22 mouse cellular contexts compared by ENCODE assay signal in the genomic region with DNA sequence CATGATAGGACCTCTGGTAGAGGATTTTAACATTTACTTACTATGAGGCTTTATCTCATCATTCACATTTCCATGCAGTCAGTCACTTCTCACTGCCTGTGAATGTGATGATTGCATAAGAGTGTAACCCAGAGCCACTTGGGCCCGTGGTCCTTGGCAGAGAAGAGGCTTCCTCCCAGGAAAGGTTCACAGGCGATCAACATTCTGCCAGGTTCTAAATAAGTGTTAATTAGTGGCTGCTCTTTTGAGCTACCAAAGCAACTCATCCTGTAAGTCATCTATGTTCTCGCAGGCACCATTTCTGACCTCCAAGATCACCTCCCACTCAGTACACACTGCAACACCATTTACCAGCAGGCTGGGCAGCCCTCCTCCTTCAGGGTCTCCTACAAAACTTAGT.
A peak's percentile ranks its signal among the peaks of the same experiment; 100 is the strongest.
DNase-seq lines count a peak whose midpoint lies in the region; TF ChIP-seq lines count a peak whose summit lies in the region.
"Had no signal": no experiment of that assay in that cellular context is flagged by ENCODE, and none has a peak within 500 bp of the region (broad histone marks: within the 10 kb centered on the region; RNA-seq: fewer than 3 reads in every experiment).

No protein-coding gene starts in this region.

- H3K27ac ChIP-seq in cerebellum, adult 2 months (ENCODE audit: insufficient read depth, low read length) = peak overlapping the region; percentile 28; the same call in 1 of the 2 replicates
- H3K27ac ChIP-seq: embryonic facial prominence, embryonic 12.5 days; forebrain, embryonic 12.5 days; heart, adult 2 months; heart, embryonic 15.5 days; hindbrain, embryonic 14.5 days; kidney, postnatal 0 days; limb, embryonic 13.5 days; liver, embryonic 12.5 days; stomach, postnatal 0 days had no signal

- no peak overlapping the region for H3K4me3 ChIP-seq in cerebellum, adult 2 months (replicated peaks; ENCODE audit: insufficient read depth, low read depth, low read length)
- H3K4me3 ChIP-seq in lung, adult 2 months (replicated peaks; ENCODE audit: extremely low read depth, low read depth, low read length) = no peak overlapping the region
- H3K4me3 ChIP-seq: embryonic facial prominence, embryonic 12.5 days; forebrain, embryonic 12.5 days; heart, adult 2 months; heart, embryonic 15.5 days; limb, embryonic 13.5 days; liver, embryonic 12.5 days had no signal

- no peaks in the 10 kb centered on the region for H3K27me3 ChIP-seq in cerebellum, adult 2 months (ENCODE audit: control insufficient read depth, insufficient read depth, low read length)
- H3K27me3 ChIP-seq: embryonic facial prominence, embryonic 12.5 days; forebrain, embryonic 12.5 days; heart, embryonic 15.5 days; limb, embryonic 13.5 days; liver, embryonic 12.5 days had no signal

- peaks cover 32% of the 10 kb centered on the region for H3K4me1 ChIP-seq in cerebellum, adult 2 months (ENCODE audit: control insufficient read depth, insufficient read depth, low read length)
- H3K4me1 ChIP-seq in lung, adult 2 months (ENCODE audit: control insufficient read depth, insufficient read depth, low read length) = no peaks in the 10 kb centered on the region
- H3K4me1 ChIP-seq: embryonic facial prominence, embryonic 12.5 days; limb, embryonic 13.5 days; liver, embryonic 12.5 days had no signal

- WGBS in cerebellum, adult 2 months = 5% methylated on average over 3 of the region's 3 CpGs
- WGBS in lung, adult 2 months = 45% methylated on average over 3 of the region's 3 CpGs

- TF ChIP-seq POLR2A in cerebellum, adult 2 months (IDR thresholded peaks at IDR 0.05; ENCODE audit: borderline replicate concordance, insufficient read depth, low read length) = no peak
- no peak for TF ChIP-seq POLR2A in lung, adult 2 months (IDR thresholded peaks at IDR 0.05; ENCODE audit: borderline replicate concordance, extremely low read depth, low read depth, low read length)

- peak; percentile 38 for DNase-seq in gastrocnemius, adult 18-20 months (ENCODE audit: low spot score)
- DNase-seq in gastrocnemius, postnatal 4 days (ENCODE audit: low spot score in 2 of 2) = no peak
- DNase-seq in 3T3-L1 (ENCODE audit: low read depth, low spot score) = peak; percentile 20
- peak; percentile 60 to 80 for DNase-seq in cerebellum, adult 2 months
- peak; percentile 57 to 69 for DNase-seq in cerebellum, postnatal 25 days
- DNase-seq in lung, adult 2 months = no peak
- no peak for DNase-seq in frontal cortex, postnatal 25 days (ENCODE audit: low spot score in 2 of 2)
- DNase-seq: adrenal gland, postnatal 36 days; heart, adult 2 months; heart, postnatal 36 days; kidney, adult 18-20 months; lung, adult 18-20 months; lung, postnatal 14 days; right cerebral cortex, adult 18-20 months had no signal

- no peak for TF ChIP-seq CTCF in cerebellum, adult 2 months (IDR thresholded peaks at IDR 0.05; ENCODE audit: borderline replicate concordance, insufficient read depth, low read depth, low read length)
- TF ChIP-seq CTCF in lung, adult 2 months (IDR thresholded peaks at IDR 0.05; ENCODE audit: insufficient read depth, low read length) = no peak

Comparison
In these comparisons a context has a peak if more than half of its experiments do, and no peak if none do; other contexts are left out.
1. DNase-seq: peak in gastrocnemius, adult 18-20 months (single experiment), 3T3-L1 (single experiment), cerebellum, adult 2 months (2 of 2) and cerebellum, postnatal 25 days (2 of 2); none in gastrocnemius, postnatal 4 days (0 of 2), lung, adult 2 months (single experiment) and frontal cortex, postnatal 25 days (0 of 2).